Mouse (Mus musculus): Measurements from ENCODE around the gene Zfp189.

DNA sequence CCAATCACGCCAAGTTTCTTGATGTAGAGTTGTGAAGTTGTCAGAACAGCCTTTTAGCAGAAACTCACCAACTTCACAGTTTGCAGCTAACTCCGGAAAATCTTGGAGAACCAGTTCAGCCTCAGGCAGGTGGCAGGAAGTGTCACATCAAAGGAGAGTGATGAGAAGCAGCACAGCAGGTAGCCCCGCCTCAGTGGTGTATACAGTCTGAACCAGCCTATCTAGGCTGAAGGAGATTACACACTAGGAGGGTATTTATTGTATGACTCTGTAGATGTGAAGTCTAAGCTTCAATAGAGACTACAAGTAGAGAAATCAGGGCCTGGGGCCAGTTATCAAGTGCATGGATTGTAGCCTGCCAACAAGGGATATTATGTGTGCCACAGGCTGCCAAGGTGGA, 40.1 kb upstream of the Zfp189 start:
- no peak for TF ChIP-seq CTCF (IDR thresholded peaks at IDR 0.05; ENCODE audit: extremely low read depth, insufficient read depth, insufficient read length, insufficient replicate concordance)
- no peak for TF ChIP-seq POLR2A (IDR thresholded peaks at IDR 0.05; ENCODE audit: low read depth, low read length)

All from spleen, adult 2 months (tissue).